Mouse (Mus musculus): ENCODE results near the gene Heatr5a.

DNA sequence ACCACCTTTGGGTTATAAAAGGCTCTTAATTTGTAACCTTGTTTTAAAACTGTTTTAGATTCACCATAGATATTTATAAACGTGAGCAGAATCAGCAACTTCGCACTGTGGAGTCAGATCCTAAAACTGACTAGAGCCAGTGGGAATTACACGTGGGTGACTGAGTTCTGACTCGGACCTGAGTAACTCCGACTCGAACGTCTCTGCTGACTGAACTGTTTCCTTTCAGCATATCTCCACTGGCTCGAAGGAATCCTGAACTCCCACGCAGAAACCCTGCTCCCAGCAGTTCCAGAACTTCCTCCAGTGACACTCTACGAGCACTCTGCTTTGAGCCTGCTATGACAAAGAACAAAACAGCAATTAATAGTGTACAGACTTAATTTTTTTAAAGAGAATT is 18.8 kb downstream of the Heatr5a start:
- TF ChIP-seq HCFC1 (IDR thresholded peaks at IDR 0.05; ENCODE audit: borderline replicate concordance, insufficient read depth, low read length) (no peak), CHD2 (IDR thresholded peaks at IDR 0.05; ENCODE audit: low read depth, low read length) (no peak), MAFK (IDR thresholded peaks at IDR 0.05; ENCODE audit: insufficient read depth, low read depth, low read length) (no peak), ZNF384 (IDR thresholded peaks at IDR 0.05; ENCODE audit: low read depth, low read length) (no peak)
